Comparison of ENCODE assay signal across 14 mouse cellular contexts in the genomic region with DNA sequence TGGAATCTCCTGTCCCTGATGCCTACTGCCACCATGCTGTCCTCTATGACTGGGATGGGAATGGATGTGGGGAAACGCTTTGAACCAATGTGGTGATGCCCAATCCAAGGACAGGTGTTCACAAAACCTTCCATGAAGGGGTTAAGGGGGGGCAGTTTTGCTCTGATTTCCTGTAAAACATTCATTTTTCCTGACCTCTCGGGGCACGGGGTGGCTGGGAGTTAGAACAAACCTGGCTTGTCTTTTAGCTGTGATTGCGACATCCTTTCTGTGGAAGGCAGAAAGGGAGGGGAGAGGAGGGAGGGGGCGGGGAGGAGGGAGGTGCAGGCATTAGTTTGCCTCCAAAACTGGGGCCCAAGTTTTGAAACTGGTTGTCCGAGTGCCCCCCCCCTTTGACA. TPM values are rescaled to one million over a fixed set of nuclear protein-coding genes. Genes with fewer than 3 reads are reported as not detected.
A peak's percentile ranks its signal among the peaks of the same experiment; 100 is the strongest.
DNase-seq lines count a peak whose midpoint lies in the region; ATAC-seq and TF ChIP-seq lines count a peak whose summit lies in the region.
"Had no signal": no experiment of that assay in that cellular context is flagged by ENCODE, and none has a peak within 500 bp of the region (broad histone marks: within the 10 kb centered on the region; RNA-seq: fewer than 3 reads in every experiment).

No protein-coding gene starts in this region.

- 33% methylated on average over 6 of the region's 6 CpGs for WGBS in lung, embryonic 15.5 days
- WGBS in intestine, embryonic 16.5 days, result 52% methylated on average over 6 of the region's 6 CpGs
- WGBS in neural tube, embryonic 15.5 days, result 77% methylated on average over 6 of the region's 6 CpGs

- H3K4me3 ChIP-seq in gastrocnemius, adult 2 months, result no peak overlapping the region
- no peak overlapping the region for H3K4me3 ChIP-seq in lung, embryonic 15.5 days
- H3K4me3 ChIP-seq in intestine, embryonic 16.5 days (ENCODE audit: low read length), result no peak overlapping the region
- H3K4me3 ChIP-seq in neural tube, embryonic 15.5 days (replicated peaks), result no peak overlapping the region
- H3K4me3 ChIP-seq: embryonic facial prominence, embryonic 15.5 days; hindbrain, embryonic 15.5 days; midbrain, embryonic 15.5 days had no signal

- H3K4me2 ChIP-seq in lung, embryonic 15.5 days, result no peak overlapping the region
- no peak overlapping the region for H3K4me2 ChIP-seq in intestine, embryonic 16.5 days (ENCODE audit: low read depth, low read length)
- no peak overlapping the region for H3K4me2 ChIP-seq in neural tube, embryonic 15.5 days
- H3K4me2 ChIP-seq: embryonic facial prominence, embryonic 15.5 days; hindbrain, embryonic 15.5 days; midbrain, embryonic 15.5 days had no signal

- H3K9me3 ChIP-seq in lung, embryonic 15.5 days, result no peaks in the 10 kb centered on the region
- no peaks in the 10 kb centered on the region for H3K9me3 ChIP-seq in intestine, embryonic 16.5 days (ENCODE audit: control insufficient read depth, low read length)
- H3K9me3 ChIP-seq in neural tube, embryonic 15.5 days (replicated peaks), result no peaks in the 10 kb centered on the region
- H3K9me3 ChIP-seq: embryonic facial prominence, embryonic 15.5 days; hindbrain, embryonic 15.5 days; midbrain, embryonic 15.5 days had no signal

- DNase-seq in gastrocnemius, adult 2 months, result peak; percentile 39
- no peak for DNase-seq in gastrocnemius, postnatal 4 days (ENCODE audit: low spot score in 2 of 2)
- DNase-seq in 3T3-L1 (ENCODE audit: low read depth, low spot score), result peak; percentile 53
- DNase-seq in left cerebral cortex, postnatal 36 days (ENCODE audit: low spot score in 2 of 2), result no peak
- DNase-seq: cerebellum, postnatal 25 days had no signal

- no peak for TF ChIP-seq CTCF in gastrocnemius, adult 2 months (IDR thresholded peaks at IDR 0.05)

- peaks cover 8% of the 10 kb centered on the region for H3K36me3 ChIP-seq in lung, embryonic 15.5 days
- H3K36me3 ChIP-seq in intestine, embryonic 16.5 days (ENCODE audit: control insufficient read depth, insufficient read depth, low read length), result peaks cover 4% of the 10 kb centered on the region; the same call in 1 of the 2 replicates
- 0 out of 2 replicates have a peak, but pooled peaks cover 6% of the 10 kb centered on the region for H3K36me3 ChIP-seq in neural tube, embryonic 15.5 days
- H3K36me3 ChIP-seq: hindbrain, embryonic 15.5 days; midbrain, embryonic 15.5 days had no signal

- peak overlapping the region; percentile 69 for H3K27ac ChIP-seq in gastrocnemius, adult 2 months
- no peak overlapping the region for H3K27ac ChIP-seq in lung, embryonic 15.5 days
- no peak overlapping the region for H3K27ac ChIP-seq in intestine, embryonic 16.5 days (ENCODE audit: low read length)
- no peak overlapping the region for H3K27ac ChIP-seq in neural tube, embryonic 15.5 days (replicated peaks)
- H3K27ac ChIP-seq: embryonic facial prominence, embryonic 15.5 days; hindbrain, embryonic 15.5 days; midbrain, embryonic 15.5 days had no signal

- ATAC-seq in granulocyte monocyte progenitor cell, adult 5-6 weeks (replicated peaks; ENCODE audit: poor library complexity, severe bottlenecking), result peak; percentile 20
- peak; percentile 24; the same call in 1 of the 2 replicates for ATAC-seq in lung, embryonic 15.5 days (ENCODE audit: borderline replicate concordance, extremely low read depth, low FRiP score, low TSS enrichment)
- no peak for ATAC-seq in intestine, embryonic 16.5 days
- no peak for ATAC-seq in neural tube, embryonic 15.5 days (ENCODE audit: low FRiP score)
- ATAC-seq: midbrain, embryonic 15.5 days had no signal

- H3K27me3 ChIP-seq in lung, embryonic 15.5 days, result no peaks in the 10 kb centered on the region
- H3K27me3 ChIP-seq in intestine, embryonic 16.5 days (replicated peaks; ENCODE audit: control insufficient read depth, insufficient read depth, low read length), result no peaks in the 10 kb centered on the region
- H3K27me3 ChIP-seq in neural tube, embryonic 15.5 days (replicated peaks), result no peaks in the 10 kb centered on the region
- H3K27me3 ChIP-seq: hindbrain, embryonic 15.5 days; midbrain, embryonic 15.5 days had no signal

- intact Hi-C loops in gastrocnemius, adult 2 months (cut with DNase I), result no loop called here
- intact Hi-C loops in left cerebral cortex, postnatal 36 days (cut with DNase I), result no loop called here

- H3K9ac ChIP-seq in lung, embryonic 15.5 days, result no peak overlapping the region
- no peak overlapping the region for H3K9ac ChIP-seq in intestine, embryonic 16.5 days (ENCODE audit: low read depth, low read length)
- H3K9ac ChIP-seq in neural tube, embryonic 15.5 days (replicated peaks), result no peak overlapping the region
- H3K9ac ChIP-seq: embryonic facial prominence, embryonic 15.5 days; hindbrain, embryonic 15.5 days; midbrain, embryonic 15.5 days had no signal

- H3K4me1 ChIP-seq in lung, embryonic 15.5 days, result peaks cover 15% of the 10 kb centered on the region; the same call in 1 of the 2 replicates
- peaks cover 17% of the 10 kb centered on the region for H3K4me1 ChIP-seq in intestine, embryonic 16.5 days (ENCODE audit: control insufficient read depth, insufficient read depth, low read length)
- no peaks in the 10 kb centered on the region for H3K4me1 ChIP-seq in neural tube, embryonic 15.5 days
- H3K4me1 ChIP-seq: embryonic facial prominence, embryonic 15.5 days; hindbrain, embryonic 15.5 days; midbrain, embryonic 15.5 days had no signal

RNA-seq across cellular contexts. Expression of a gene that starts 2.8 kb away (rescaled TPM):
- total RNA-seq in gastrocnemius, adult 2 months (2021), result 10 to 100 TPM; 10.3 to 24.5 TPM
- 10 to 100 TPM in 1 of 2 experiments, 1 to 10 TPM in 1; 5.3 to 19.8 TPM for total RNA-seq in gastrocnemius, postnatal 4 days (2021)
- 59.6 and 67.4 TPM in 2 replicates for total RNA-seq in granulocyte monocyte progenitor cell, adult 5-6 weeks (2014; fragmentation: Nextera tagmentation)
- total RNA-seq in granulocyte monocyte progenitor cell, adult 5-6 weeks (2017), result 146 and 183 TPM in 2 replicates
- polyA plus RNA-seq in lung, embryonic 15.5 days (2015; fragmentation: Nextera tagmentation; extraction: Ambion mirVana), result 2.5 and 3.7 TPM in 2 replicates
- 5.0 and 8.2 TPM in 2 replicates for polyA plus RNA-seq in intestine, embryonic 16.5 days (2015; fragmentation: Nextera tagmentation; extraction: Ambion mirVana)
- polyA plus RNA-seq in neural tube, embryonic 15.5 days (2015; fragmentation: Nextera tagmentation; extraction: Ambion mirVana), result 3.7 and 4.0 TPM in 2 replicates
- under 1 TPM; 0.59 to 0.74 TPM for total RNA-seq in left cerebral cortex, postnatal 36 days (2021)

RNA-seq across cellular contexts. Expression of a gene that starts 17.5 kb away (rescaled TPM):
- 10 to 100 TPM; 24.0 to 24.4 TPM for total RNA-seq in gastrocnemius, adult 2 months (2021)
- total RNA-seq in gastrocnemius, postnatal 4 days (2021), result 10 to 100 TPM; 24.8 to 25.6 TPM
- 26.6 and 27.2 TPM in 2 replicates for total RNA-seq in granulocyte monocyte progenitor cell, adult 5-6 weeks (2014; fragmentation: Nextera tagmentation)
- 18.9 and 20.9 TPM in 2 replicates for total RNA-seq in granulocyte monocyte progenitor cell, adult 5-6 weeks (2017)
- 33.1 and 37.3 TPM in 2 replicates for polyA plus RNA-seq in lung, embryonic 15.5 days (2015; fragmentation: Nextera tagmentation; extraction: Ambion mirVana)
- polyA plus RNA-seq in intestine, embryonic 16.5 days (2015; fragmentation: Nextera tagmentation; extraction: Ambion mirVana), result 34.9 and 37.0 TPM in 2 replicates
- polyA plus RNA-seq in neural tube, embryonic 15.5 days (2015; fragmentation: Nextera tagmentation; extraction: Ambion mirVana), result 23.3 and 27.6 TPM in 2 replicates
- total RNA-seq in left cerebral cortex, postnatal 36 days (2021), result 10 to 100 TPM; 23.2 to 23.4 TPM

RNA-seq across cellular contexts. Expression of a gene that starts 18.5 kb away (rescaled TPM):
- 100 to 1,000 TPM; 170 to 176 TPM for total RNA-seq in gastrocnemius, adult 2 months (2021)
- total RNA-seq in gastrocnemius, postnatal 4 days (2021), result 10 to 100 TPM; 61.0 to 81.5 TPM
- 8.3 and 9.9 TPM in 2 replicates for total RNA-seq in granulocyte monocyte progenitor cell, adult 5-6 weeks (2014; fragmentation: Nextera tagmentation)
- 5.6 and 8.6 TPM in 2 replicates for total RNA-seq in granulocyte monocyte progenitor cell, adult 5-6 weeks (2017)
- polyA plus RNA-seq in lung, embryonic 15.5 days (2015; fragmentation: Nextera tagmentation; extraction: Ambion mirVana), result 49.0 TPM in 2 replicates
- polyA plus RNA-seq in intestine, embryonic 16.5 days (2015; fragmentation: Nextera tagmentation; extraction: Ambion mirVana), result 46.9 and 47.4 TPM in 2 replicates
- polyA plus RNA-seq in neural tube, embryonic 15.5 days (2015; fragmentation: Nextera tagmentation; extraction: Ambion mirVana), result 9.3 and 15.9 TPM in 2 replicates
- 1 to 10 TPM; 5.3 to 9.2 TPM for total RNA-seq in left cerebral cortex, postnatal 36 days (2021)

RNA-seq across cellular contexts. Expression of a gene that starts 36.8 kb away (rescaled TPM):
- not detected for total RNA-seq in gastrocnemius, adult 2 months (2021)
- total RNA-seq in gastrocnemius, postnatal 4 days (2021), result not detected
- total RNA-seq in granulocyte monocyte progenitor cell, adult 5-6 weeks (2014; fragmentation: Nextera tagmentation), result 6.4 and 7.6 TPM in 2 replicates
- total RNA-seq in granulocyte monocyte progenitor cell, adult 5-6 weeks (2017), result 5.2 and 5.8 TPM in 2 replicates
- polyA plus RNA-seq in lung, embryonic 15.5 days (2015; fragmentation: Nextera tagmentation; extraction: Ambion mirVana), result 0.33 and 0.36 TPM in 2 replicates
- 0.21 and 0.43 TPM in 2 replicates for polyA plus RNA-seq in intestine, embryonic 16.5 days (2015; fragmentation: Nextera tagmentation; extraction: Ambion mirVana)
- polyA plus RNA-seq in neural tube, embryonic 15.5 days (2015; fragmentation: Nextera tagmentation; extraction: Ambion mirVana), result 0.37 TPM in 1 of 2 replicates, not detected in the other
- total RNA-seq in left cerebral cortex, postnatal 36 days (2021), result not detected
- total RNA-seq: layer of hippocampus, adult 18-20 months had no signal
- polyA plus RNA-seq: heart, embryonic 14.5 days; midbrain, embryonic 15.5 days had no signal

RNA-seq across cellular contexts. Expression of a gene that starts 48.2 kb away (rescaled TPM):
- total RNA-seq in gastrocnemius, adult 2 months (2021), result under 1 TPM; 0.46 to 0.56 TPM
- 1 to 10 TPM; 2.1 to 3.4 TPM for total RNA-seq in gastrocnemius, postnatal 4 days (2021)
- total RNA-seq in granulocyte monocyte progenitor cell, adult 5-6 weeks (2014; fragmentation: Nextera tagmentation), result 139 and 141 TPM in 2 replicates
- 284 and 301 TPM in 2 replicates for total RNA-seq in granulocyte monocyte progenitor cell, adult 5-6 weeks (2017)
- polyA plus RNA-seq in lung, embryonic 15.5 days (2015; fragmentation: Nextera tagmentation; extraction: Ambion mirVana), result 3.2 and 6.1 TPM in 2 replicates
- polyA plus RNA-seq in intestine, embryonic 16.5 days (2015; fragmentation: Nextera tagmentation; extraction: Ambion mirVana), result 2.4 and 2.8 TPM in 2 replicates
- 1.6 and 10.9 TPM in 2 replicates for polyA plus RNA-seq in neural tube, embryonic 15.5 days (2015; fragmentation: Nextera tagmentation; extraction: Ambion mirVana)
- total RNA-seq in left cerebral cortex, postnatal 36 days (2021), result 1 to 10 TPM; 3.7 to 4.7 TPM

Comparison
In these comparisons a context has a peak if more than half of its experiments do, and no peak if none do; other contexts are left out.
1. DNase-seq: peak in gastrocnemius, adult 2 months (single experiment) and 3T3-L1 (single experiment); none in gastrocnemius, postnatal 4 days (0 of 2) and left cerebral cortex, postnatal 36 days (0 of 2).
2. ATAC-seq: peak in granulocyte monocyte progenitor cell, adult 5-6 weeks (single experiment) and lung, embryonic 15.5 days (single experiment); none in intestine, embryonic 16.5 days (single experiment) and neural tube, embryonic 15.5 days (single experiment).
3. RNA of a gene that starts 18.5 kb away (total RNA-seq): 170 to 176 TPM in gastrocnemius, adult 2 months and 61.0 to 81.5 TPM in gastrocnemius, postnatal 4 days; 5.6 to 9.9 TPM in granulocyte monocyte progenitor cell, adult 5-6 weeks and 5.3 to 9.2 TPM in left cerebral cortex, postnatal 36 days; every median in the first group is over 4 times any median in the second.